Mouse (Mus musculus) olfactory bulb, adult 2 months (tissue): ENCODE data around the gene Oxsr1.

Experiments
- CTCF ChIP-seq: fragments of 200-500 bp; IDR thresholded peaks from 2 replicates; pipeline ENCODE4 v1.5.1; 2012; ENCODE audit warnings: low read depth, mild to moderate bottlenecking, low read length, moderate library complexity; ENCODE audit not compliant: insufficient read depth
- POLR2A ChIP-seq: fragments of 200-500 bp; IDR thresholded peaks from 2 replicates; pipeline ENCODE4 v1.6.1; 2012; ENCODE audit warnings: mild to moderate bottlenecking, low read depth, low read length, moderate library complexity; ENCODE audit not compliant: insufficient read depth

GRCm38 (mm10) chr9:119320946-119321345, 1.3 kb downstream of the Oxsr1 start:
- TF ChIP-seq CTCF (no peak), POLR2A (no peak)
